Mouse (Mus musculus) urinary bladder, postnatal 4 days (tissue): Measurements from ENCODE around the gene Fancb.

Experiments used
- DNase-seq, 2 experiments: peaks; one replicate each; pipeline ENCODE4 v3.0.0; 2021 to 2022; ENCODE audit warnings: low spot score in 2 of 2

Gene Fancb

GRCm38 (mm10) chrX:164980193-164980775 is at the start of gene Fancb, which contains the start of gene Mospd2:
Fancb (plus strand) TSS chrX:164980592.
Mospd2 (minus strand) TSS chrX:164980375.
- DNase-seq = peak; percentile 78 to 84

- no peak for DNase-seq
Observed at GRCm38 (mm10) chrX:164941540-164941939, 38.9 kb upstream of the Fancb start.

- DNase-seq = no peak
Observed at GRCm38 (mm10) chrX:164951858-164952576, 28.4 kb upstream of the Fancb start.

- DNase-seq = no peak
Observed at GRCm38 (mm10) chrX:164952601-164953375, 27.6 kb upstream of the Fancb start.

DNA sequence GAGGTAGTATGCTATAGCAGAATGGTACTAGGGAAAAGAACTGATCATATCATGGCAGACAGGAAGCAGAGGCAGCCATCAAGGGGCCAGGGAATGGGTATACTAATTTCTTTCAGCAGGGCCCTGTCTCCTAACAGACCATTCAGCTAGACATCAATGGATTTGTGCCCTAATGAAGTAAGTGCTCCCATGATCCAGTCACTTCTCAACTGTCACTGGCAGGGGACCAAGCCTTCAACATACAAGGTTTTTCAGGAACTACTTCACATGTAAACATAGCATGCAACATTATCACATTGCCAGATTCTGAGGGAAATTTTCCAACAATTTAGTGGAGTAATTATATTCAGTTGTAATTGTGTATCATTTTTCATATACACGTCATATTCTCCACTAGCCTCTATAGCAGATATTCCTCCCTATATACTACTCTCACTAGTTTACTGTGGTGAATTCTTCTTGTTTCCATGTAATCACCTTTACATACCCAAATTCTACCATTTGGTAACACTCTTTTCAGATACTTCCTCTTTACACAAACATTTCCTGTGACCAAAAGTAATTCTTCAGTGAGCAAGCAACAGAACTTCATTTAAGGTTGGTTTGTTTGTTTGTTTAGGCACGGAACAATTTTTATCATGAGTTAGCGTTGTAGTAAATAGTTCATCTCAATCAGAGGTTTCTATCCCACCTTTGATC is 14.5 kb upstream of the Fancb start:
- no peak for DNase-seq

DNA sequence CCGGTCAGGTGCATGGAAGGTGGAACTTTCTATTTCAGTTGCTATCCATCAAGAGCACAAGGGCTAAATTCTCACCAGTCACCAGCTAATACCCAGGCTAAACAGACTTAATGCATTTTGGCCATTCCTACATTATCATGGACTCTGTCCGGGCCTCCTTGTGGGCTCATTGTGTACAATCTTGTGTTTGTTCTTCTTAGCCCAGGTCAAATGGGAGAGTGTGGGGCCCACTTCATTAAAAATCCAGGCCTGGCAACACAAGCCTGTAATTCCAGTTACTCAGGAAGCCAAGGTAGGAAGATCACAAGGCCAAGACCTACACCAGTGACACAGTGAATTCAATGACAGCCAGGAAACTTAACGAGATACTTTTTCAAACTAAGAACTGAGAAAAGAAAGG is 9.2 kb upstream of the Fancb start:
- no peak for DNase-seq

GRCm38 (mm10) chrX:164978866-164979265 is 1.5 kb upstream of the Fancb start:
- no peak for DNase-seq

DNA sequence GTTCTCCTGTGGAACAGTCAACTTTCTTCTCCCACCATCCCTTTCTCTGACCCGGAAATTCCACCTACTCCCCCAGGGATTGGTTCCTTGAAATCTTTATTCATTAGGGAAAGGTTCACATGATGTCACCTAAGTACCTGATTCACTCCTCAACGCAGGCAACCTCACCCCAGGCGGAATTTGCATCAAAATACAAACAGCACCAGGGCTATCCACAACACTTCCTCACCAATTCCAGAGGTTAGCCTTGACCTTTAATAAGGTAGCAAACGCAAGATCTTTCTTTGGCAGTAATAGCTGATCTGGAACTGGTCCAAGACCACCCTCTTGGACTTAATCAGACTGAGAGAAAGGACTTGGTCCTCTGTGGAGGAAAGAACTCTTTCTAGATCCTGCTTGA is 22.7 kb downstream of the Fancb start:
- DNase-seq = no peak

DNA sequence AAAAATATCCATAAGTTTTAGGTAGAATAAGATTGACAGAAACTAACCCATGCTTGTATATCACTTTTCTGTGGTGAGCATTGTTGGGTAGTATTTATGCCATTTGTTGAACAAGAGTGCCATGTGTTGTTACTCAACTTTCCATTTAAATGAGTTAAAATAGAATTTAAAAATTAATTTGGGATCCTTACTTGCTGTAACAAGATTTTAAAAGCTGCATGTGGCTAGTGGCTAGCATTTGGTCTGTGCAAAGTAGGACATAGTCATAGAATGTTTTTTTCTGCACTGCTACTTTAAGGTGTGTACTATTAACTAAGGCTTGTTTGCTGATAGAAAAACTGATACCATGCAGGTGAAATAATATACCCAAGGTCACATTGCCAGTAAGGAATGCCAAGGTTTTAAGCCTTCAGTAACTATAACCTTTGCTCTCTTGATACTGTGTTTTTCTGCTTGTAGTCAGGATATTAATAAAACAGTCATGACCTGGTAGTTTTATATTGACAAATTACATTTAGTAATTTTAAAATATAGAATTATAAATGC is 24.5 kb downstream of the Fancb start, which contains the start of gene Gm17604:
Gm17604 (minus strand) TSS at position 51 of the 546 bp plus-strand sequence.
- no peak for DNase-seq
